Mouse (Mus musculus) limb, embryonic 15.5 days (tissue): ENCODE measurements around the gene Proser1. TPM values are rescaled to one million over a fixed set of nuclear protein-coding genes. Genes with fewer than 3 reads are reported as not detected.

ENCODE experiments used
- ATAC-seq: fragments of 200-750 bp; cut with Nextera tagmentation; 2 replicates; pipeline ENCODE4 v1.8.0; 2017; ENCODE audit warnings: low read depth, moderate TSS enrichment; ENCODE audit not compliant: insufficient number of reproducible peaks, low FRiP score, low TSS enrichment
- H3K27ac ChIP-seq: fragments of 300-500 bp; sonication (generic); 2 replicates; pipeline ENCODE4 v1.5.1; 2015; ENCODE audit warnings: moderate library complexity, mild to moderate bottlenecking, inconsistent platforms
- H3K27me3 ChIP-seq: fragments of 300-500 bp; sonication (generic); 2 replicates; pipeline ENCODE4 v1.6.1; 2015; ENCODE audit warnings: inconsistent platforms
- H3K36me3 ChIP-seq: fragments of 300-500 bp; sonication (generic); 2 replicates; pipeline ENCODE4 v1.6.1; 2015; ENCODE audit warnings: inconsistent platforms
- H3K4me1 ChIP-seq: fragments of 300-500 bp; sonication (generic); 2 replicates; pipeline ENCODE4 v1.6.1; 2015; ENCODE audit warnings: inconsistent platforms
- H3K4me2 ChIP-seq: fragments of 300-500 bp; sonication (generic); 2 replicates; pipeline ENCODE4 v1.6.1; 2015; ENCODE audit warnings: mild to moderate bottlenecking, inconsistent platforms
- H3K4me3 ChIP-seq: fragments of 300-500 bp; sonication (generic); 2 replicates; pipeline ENCODE4 v1.5.1; 2015; ENCODE audit warnings: mild to moderate bottlenecking, inconsistent platforms
- H3K9ac ChIP-seq: fragments of 300-500 bp; sonication (generic); 2 replicates; pipeline ENCODE4 v1.6.1; 2015; ENCODE audit warnings: inconsistent platforms
- H3K9me3 ChIP-seq: fragments of 300-500 bp; sonication (generic); 2 replicates; pipeline ENCODE4 v1.6.1; 2016; ENCODE audit warnings: inconsistent platforms
- WGBS: fragments of 180-500 bp; shearing (Covaris S2); methylation state at CpG from one replicate; pipeline ENCODE4 v1.1.7; 2015; 5-methylcytosine and 5-hydroxymethylcytosine counted together
- polyA plus RNA-seq: library from polyadenylated mRNA; unstranded; fragments of >200 nt; fragmentation: Nextera tagmentation; extraction: Ambion mirVana; gene quantifications from 2 replicates; pipeline ENCODE4 v1.2.1, GENCODE M21; 2015

Gene Proser1
- polyA plus RNA-seq, 1 experiment from 2014 or later, result 13.3 TPM

- Histone ChIP-seq H3K9me3 (no peaks in the 10 kb centered on the region), H3K27ac (no peak overlapping the region), H3K4me1 (no peaks in the 10 kb centered on the region), H3K9ac (no peak overlapping the region), H3K4me2 (no peak overlapping the region), H3K4me3 (no peak overlapping the region), H3K36me3 (no peaks in the 10 kb centered on the region), H3K27me3 (no peaks in the 10 kb centered on the region)
- 63% methylated on average over 6 of the region's 6 CpGs for WGBS
- ATAC-seq, result no peak
These were observed 39.0 kb downstream of the Proser1 start for GRCm38 (mm10) chr3:53502428-53502827.

- Histone ChIP-seq H3K4me2 (no peak overlapping the region), H3K4me1 (no peaks in the 10 kb centered on the region), H3K27me3 (no peaks in the 10 kb centered on the region), H3K9me3 (no peaks in the 10 kb centered on the region), H3K36me3 (no peaks in the 10 kb centered on the region), H3K4me3 (no peak overlapping the region), H3K9ac (no peak overlapping the region), H3K27ac (no peak overlapping the region)
- ATAC-seq, result no peak
- 47% methylated on average over 5 of the region's 5 CpGs for WGBS
These were observed 49.6 kb downstream of the Proser1 start for GRCm38 (mm10) chr3:53513096-53513495.

- no peaks in the 10 kb centered on the region for H3K4me1 ChIP-seq
- H3K4me2 ChIP-seq, result no peak overlapping the region
- 82% methylated on average over 4 of the region's 4 CpGs for WGBS
- ATAC-seq, result no peak
- H3K9me3 ChIP-seq, result no peaks in the 10 kb centered on the region
- H3K36me3 ChIP-seq, result no peaks in the 10 kb centered on the region
- H3K4me3 ChIP-seq, result no peak overlapping the region
- no peak overlapping the region for H3K9ac ChIP-seq
- no peak overlapping the region for H3K27ac ChIP-seq
- no peaks in the 10 kb centered on the region for H3K27me3 ChIP-seq
These were observed 51.0 kb downstream of the Proser1 start for GRCm38 (mm10) chr3:53514221-53515065.

GRCm38 (mm10) chr3:53522794-53523193 lies 59.3 kb downstream of the Proser1 start:
- ATAC-seq, result no peak
- Histone ChIP-seq H3K27ac (no peak overlapping the region), H3K36me3 (no peaks in the 10 kb centered on the region), H3K4me1 (no peaks in the 10 kb centered on the region), H3K9ac (no peak overlapping the region), H3K4me2 (no peak overlapping the region), H3K27me3 (no peaks in the 10 kb centered on the region), H3K4me3 (no peak overlapping the region), H3K9me3 (no peaks in the 10 kb centered on the region)
- 88% methylated on average over 10 of the region's 10 CpGs for WGBS

- no peaks in the 10 kb centered on the region for H3K27me3 ChIP-seq
- no peaks in the 10 kb centered on the region for H3K9me3 ChIP-seq
- peak overlapping the region; percentile 38 for H3K4me3 ChIP-seq
- H3K4me2 ChIP-seq, result peak overlapping the region; percentile 63
- no peak overlapping the region for H3K27ac ChIP-seq
- no peaks in the 10 kb centered on the region for H3K36me3 ChIP-seq
- no peak overlapping the region for H3K9ac ChIP-seq
- 16% methylated on average over 21 of the region's 21 CpGs for WGBS
- no peak for ATAC-seq
- no peaks in the 10 kb centered on the region for H3K4me1 ChIP-seq
These were observed 62.3 kb downstream of the Proser1 start for GRCm38 (mm10) chr3:53525737-53526136.

GRCm38 (mm10) chr3:53530305-53530704 lies 66.8 kb downstream of the Proser1 start:
- WGBS, result 57% methylated on average over 6 of the region's 6 CpGs

More at GRCm38 (mm10) chr3:53530305-53530704, 66.8 kb downstream of the Proser1 start:
- H3K9ac ChIP-seq, result no peak overlapping the region
- no peak overlapping the region for H3K4me3 ChIP-seq
- H3K27me3 ChIP-seq, result no peaks in the 10 kb centered on the region
- ATAC-seq, result no peak
- no peaks in the 10 kb centered on the region for H3K9me3 ChIP-seq
- no peak overlapping the region for H3K4me2 ChIP-seq
- H3K36me3 ChIP-seq, result no peaks in the 10 kb centered on the region
- no peaks in the 10 kb centered on the region for H3K4me1 ChIP-seq
- no peak overlapping the region for H3K27ac ChIP-seq

Other genes starting within 250 kb of the Proser1 start
- gene Nhlrc3, start 334 bp upstream of the Proser1 start, polyA plus RNA-seq, result 9.3 and 9.7 TPM in 2 replicates
- gene Stoml3, start 25.0 kb downstream of the Proser1 start, polyA plus RNA-seq, result 0.10 TPM in 1 of 2 replicates, not detected in the other
- 5.2 and 5.9 TPM in 2 replicates for gene Frem2, start 193.7 kb downstream of the Proser1 start, polyA plus RNA-seq